Mouse (Mus musculus) macrophage (primary cell): ENCODE data around the gene Insm1. TPM values are rescaled to one million over a fixed set of nuclear protein-coding genes. Genes with fewer than 3 reads are reported as not detected.

ENCODE experiments used
- H3K27ac ChIP-seq: fragments of 350-480 bp; formaldehyde crosslinking; 2 replicates; pipeline ENCODE4 v1.9.0; 2021
- H3K36me3 ChIP-seq: fragments of 350-480 bp; formaldehyde crosslinking; 2 replicates; pipeline ENCODE4 v1.9.0; 2021; ENCODE audit errors: inconsistent target
- H3K4me3 ChIP-seq: fragments of 350-480 bp; formaldehyde crosslinking; 2 replicates; pipeline ENCODE4 v1.9.0; 2021; ENCODE audit errors: inconsistent target
- H3K79me2 ChIP-seq: fragments of 350-480 bp; formaldehyde crosslinking; 2 replicates; pipeline ENCODE4 v1.9.0; 2021; ENCODE audit errors: inconsistent target
- WGBS: methylation state at CpG from one replicate; pipeline ENCODE4 v1.1.7; 2026; ENCODE audit warnings: inconsistent platforms; ENCODE audit not compliant: missing documents; 5-methylcytosine and 5-hydroxymethylcytosine counted together
- polyA plus RNA-seq: library from polyadenylated mRNA; stranded (reverse); fragments of 250-400 nt; gene quantifications from 3 replicates; pipeline ENCODE4 v1.2.4, GENCODE M21; 2018; ENCODE audit warnings: inconsistent platforms

The Insm1 gene
- polyA plus RNA-seq, 1 experiment from 2014 or later = not detected

GRCm38 (mm10) chr2:146265045-146265444 lies 43.3 kb downstream of the Insm1 start:
- 16% methylated on average over 4 of the region's 4 CpGs for WGBS
- Histone ChIP-seq H3K36me3 (no peaks in the 10 kb centered on the region), H3K79me2 (no peaks in the 10 kb centered on the region), H3K27ac (no peak overlapping the region), H3K4me3 (no peak overlapping the region)

- Histone ChIP-seq H3K4me3 (no peak overlapping the region), H3K79me2 (no peaks in the 10 kb centered on the region), H3K27ac (no peak overlapping the region), H3K36me3 (no peaks in the 10 kb centered on the region)
- 86% methylated on average over 3 of the region's 3 CpGs for WGBS
Measured at GRCm38 (mm10) chr2:146266539-146266938, 44.8 kb downstream of the Insm1 start.
